Mouse (Mus musculus) forelimb bud, embryonic 11.5 days (tissue): ENCODE results near the gene Rgp1.
"Not testable (repeated sequence)": the region's sequence is repeated elsewhere in the genome, so short reads cannot be mapped to it uniquely, and the experiment has no call there.

Experiments
- DNase-seq: peaks from one replicate; pipeline ENCODE4 v3.0.0-alpha.2; 2012; ENCODE audit warnings: low read depth, low spot score

Gene Rgp1

GRCm38 (mm10) chr4:43578376-43579204 lies at the start of gene Rgp1, which contains the start of gene Gba2:
Rgp1 (plus strand) TSS chr4:43578715.
Gba2 (minus strand) TSS chr4:43578873.
- peak; percentile 67 for DNase-seq

- no peak for DNase-seq
Observed at GRCm38 (mm10) chr4:43530081-43530501, 48.4 kb upstream of the Rgp1 start.

DNA sequence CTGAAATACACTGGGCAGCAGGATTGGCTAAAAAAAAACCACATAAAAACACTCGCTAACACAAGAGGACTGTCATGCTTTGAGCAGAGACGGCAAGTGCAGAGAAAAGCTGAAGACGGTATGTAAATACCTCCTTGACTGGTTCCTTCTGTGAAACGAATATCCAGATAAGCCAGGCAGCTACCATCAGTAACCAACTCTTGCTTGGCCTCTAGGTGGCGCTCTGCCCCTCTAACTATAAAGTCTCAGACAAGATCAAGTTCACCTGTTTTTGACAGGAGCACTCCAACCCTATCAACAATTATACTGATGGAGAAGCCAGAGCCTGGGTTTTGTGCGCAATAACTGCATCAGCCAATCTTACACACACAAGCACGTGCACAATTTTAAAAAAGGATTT lies 47.9 kb upstream of the Rgp1 start:
- DNase-seq: peak; percentile 74

- DNase-seq: no peak
Observed at GRCm38 (mm10) chr4:43533270-43533669, 45.2 kb upstream of the Rgp1 start.

- no peak for DNase-seq
Observed at GRCm38 (mm10) chr4:43535628-43536027, 42.9 kb upstream of the Rgp1 start.

GRCm38 (mm10) chr4:43536031-43536430 lies 42.5 kb upstream of the Rgp1 start:
- DNase-seq: no peak

DNA sequence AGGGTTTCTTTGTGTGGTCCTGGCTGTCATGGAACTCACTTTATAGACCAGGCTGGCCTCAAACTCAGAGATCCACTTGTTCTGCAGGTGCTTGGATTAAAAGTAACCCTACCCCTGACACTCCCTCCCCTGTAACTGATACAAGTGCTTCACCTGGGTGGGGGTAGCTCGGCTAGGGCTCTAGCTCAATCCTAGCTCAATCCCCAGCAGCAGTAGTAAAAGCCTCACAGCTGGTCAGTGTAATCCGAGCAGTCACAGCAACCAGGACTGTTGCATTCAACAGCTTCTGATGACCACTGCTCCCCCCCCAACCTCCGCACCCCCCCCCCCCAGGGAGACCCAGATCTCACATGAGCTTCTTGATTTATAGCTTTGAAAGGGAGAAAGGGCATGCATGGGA lies 36.5 kb upstream of the Rgp1 start:
- no peak for DNase-seq

GRCm38 (mm10) chr4:43546375-43547047 lies 32.0 kb upstream of the Rgp1 start:
- no peak for DNase-seq

DNA sequence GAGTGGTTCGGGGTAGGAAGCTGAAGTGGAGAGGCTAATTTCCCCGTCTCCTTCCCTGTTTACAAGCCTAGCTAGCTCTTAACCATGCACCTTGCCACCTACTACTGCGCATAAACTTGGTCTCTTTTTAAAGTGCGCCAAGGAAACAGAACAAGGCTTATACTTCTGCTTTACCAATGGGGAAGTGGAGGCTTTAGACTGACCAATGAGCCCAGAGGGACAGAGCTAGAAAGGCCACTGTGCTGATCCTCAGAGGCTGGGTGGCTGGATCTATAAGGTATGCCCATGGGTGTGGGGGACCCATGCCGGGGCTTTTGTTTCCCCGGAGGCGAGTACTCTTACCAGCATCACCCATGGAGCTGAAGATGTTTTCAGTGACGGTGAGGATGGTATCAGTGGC lies 31.4 kb upstream of the Rgp1 start:
- no peak for DNase-seq

DNA sequence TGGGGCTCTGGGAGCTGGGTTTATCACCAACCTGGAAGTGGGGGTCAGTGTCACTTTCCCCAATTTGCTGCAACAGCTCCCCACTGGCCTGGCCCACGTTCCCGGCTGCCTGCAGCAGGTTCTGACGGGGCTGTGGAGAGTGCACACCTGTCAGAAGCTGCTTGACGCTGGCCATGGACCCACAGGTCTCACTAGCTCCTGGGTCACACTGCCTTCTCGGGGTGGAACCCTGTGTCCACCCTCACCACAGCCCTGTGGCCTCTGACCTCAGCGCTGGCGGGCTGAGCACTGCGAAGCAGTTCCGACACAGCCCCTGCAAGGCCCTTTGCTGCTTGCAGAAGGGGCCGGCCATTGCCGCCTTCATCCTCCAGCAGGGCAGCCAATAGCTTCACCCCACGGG lies 29.5 kb upstream of the Rgp1 start:
- DNase-seq: no peak

GRCm38 (mm10) chr4:43551854-43552253 lies 26.7 kb upstream of the Rgp1 start:
- not testable (repeated sequence) for DNase-seq

DNA sequence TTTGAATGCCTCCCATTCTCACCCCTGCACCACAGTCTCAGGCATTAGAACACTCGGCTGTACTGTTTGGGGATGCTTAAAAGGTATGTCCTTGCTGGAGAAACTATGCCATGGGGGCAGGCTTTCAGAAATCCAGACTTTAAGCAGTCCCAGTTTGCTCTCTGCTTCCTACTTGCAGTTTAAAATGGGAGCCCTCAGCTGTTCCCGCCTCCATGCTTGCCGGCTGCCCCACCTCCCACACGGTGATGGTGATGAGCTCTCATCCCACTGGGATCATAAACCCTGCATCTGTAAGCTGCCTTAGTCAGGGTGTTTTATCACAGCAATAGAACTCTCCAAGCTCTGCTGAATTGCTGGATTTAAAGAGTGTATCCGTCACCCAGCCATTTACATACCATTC lies 26.1 kb upstream of the Rgp1 start:
- no peak for DNase-seq

DNA sequence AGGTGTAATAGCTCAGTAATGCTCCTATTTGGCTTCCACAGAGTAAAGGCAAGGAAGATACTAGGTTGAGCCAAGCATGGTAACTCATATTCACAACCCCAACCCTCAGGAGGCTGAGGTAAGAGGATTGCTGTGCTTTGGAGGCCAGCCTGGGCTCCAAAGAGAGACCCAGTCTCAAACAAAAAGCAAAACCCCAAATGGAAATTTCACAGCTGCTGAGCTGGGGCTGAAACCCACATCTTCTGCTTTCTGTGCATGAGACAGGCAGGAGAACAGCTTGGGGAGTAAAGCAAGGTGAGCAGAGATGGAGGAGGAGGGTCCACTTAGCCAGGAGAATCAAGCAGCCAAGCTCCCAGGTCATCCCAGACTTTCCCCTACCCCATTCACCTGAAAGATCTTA lies 24.6 kb upstream of the Rgp1 start:
- no peak for DNase-seq

- DNase-seq: no peak
Observed at GRCm38 (mm10) chr4:43555926-43556325, 22.6 kb upstream of the Rgp1 start.

- DNase-seq: peak; percentile 49
Observed at GRCm38 (mm10) chr4:43558028-43558630, 20.4 kb upstream of the Rgp1 start.

GRCm38 (mm10) chr4:43558631-43559356 lies 19.7 kb upstream of the Rgp1 start:
- DNase-seq: peak; percentile 34

- no peak for DNase-seq
Observed at GRCm38 (mm10) chr4:43559519-43560242, 18.8 kb upstream of the Rgp1 start.

- no peak for DNase-seq
Observed at GRCm38 (mm10) chr4:43560243-43560611, 18.3 kb upstream of the Rgp1 start.

DNA sequence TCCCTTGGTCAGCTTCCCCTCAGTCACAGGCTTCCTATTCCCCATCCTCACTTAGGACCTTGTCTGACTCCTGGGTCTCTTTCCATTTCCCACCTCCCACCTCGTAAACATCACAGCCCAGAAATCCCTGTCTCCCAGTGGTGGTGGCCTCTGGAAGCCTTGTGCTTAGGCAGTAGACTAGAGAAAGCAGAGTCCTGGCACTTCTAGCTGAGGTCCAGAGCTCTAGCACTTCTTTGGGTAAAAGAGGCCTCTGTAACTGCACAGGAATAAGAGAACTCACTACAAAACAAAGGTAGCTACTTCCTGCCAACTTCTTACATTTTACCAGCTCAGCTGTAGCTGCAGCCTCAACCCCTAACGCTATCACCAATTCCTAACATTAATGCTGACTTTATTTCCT lies 17.5 kb upstream of the Rgp1 start:
- no peak for DNase-seq

DNA sequence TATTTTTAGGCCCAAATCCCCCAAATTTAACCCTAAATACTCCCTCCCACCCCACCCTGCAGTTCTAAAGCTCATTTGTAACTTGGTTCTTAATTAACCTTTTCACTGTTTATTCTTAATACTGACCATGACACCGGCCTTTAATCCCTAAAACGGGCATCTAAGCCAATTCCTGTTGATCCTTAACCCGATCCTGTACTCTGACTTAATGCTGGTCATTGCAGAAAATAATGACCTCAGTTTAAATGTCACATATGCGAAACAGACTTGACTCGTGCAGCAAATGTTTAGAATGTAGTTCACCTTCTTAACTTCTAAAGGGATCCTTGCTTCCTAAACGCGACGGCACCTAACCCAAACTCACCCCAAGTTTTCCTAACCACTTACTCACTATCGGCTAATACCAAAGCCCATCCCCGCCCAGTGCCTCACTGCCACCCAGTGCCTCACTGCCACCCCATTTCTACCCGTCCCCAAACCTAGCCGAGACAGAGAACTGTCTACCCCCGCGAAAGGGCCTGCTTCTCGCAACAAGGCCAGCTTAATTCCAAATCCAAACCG lies 17.0 kb upstream of the Rgp1 start:
- DNase-seq: no peak
